Comparison of ENCODE assay signal across 14 mouse cellular contexts in genomic region chr4:87819182-87819581, GRCm38 (mm10).
DNase-seq lines count a peak whose midpoint lies in the region; ATAC-seq lines count a peak whose summit lies in the region.
"Had no signal": no experiment of that assay in that cellular context is flagged by ENCODE, and none has a peak within 500 bp of the region (broad histone marks: within the 10 kb centered on the region; RNA-seq: fewer than 3 reads in every experiment).

No protein-coding gene starts in this region.

- H3K27me3 ChIP-seq in midbrain, embryonic 13.5 days = no peaks in the 10 kb centered on the region
- no peaks in the 10 kb centered on the region for H3K27me3 ChIP-seq in midbrain, embryonic 11.5 days (ENCODE audit: control insufficient read depth, insufficient read depth, low read length)
- H3K27me3 ChIP-seq in intestine, embryonic 15.5 days (replicated peaks) = no peaks in the 10 kb centered on the region
- H3K27me3 ChIP-seq: heart, embryonic 12.5 days; liver, embryonic 15.5 days had no signal

- no peaks in the 10 kb centered on the region for H3K9me3 ChIP-seq in midbrain, embryonic 13.5 days
- H3K9me3 ChIP-seq in midbrain, embryonic 11.5 days (ENCODE audit: control insufficient read depth, low read length) = no peaks in the 10 kb centered on the region
- no peaks in the 10 kb centered on the region for H3K9me3 ChIP-seq in intestine, embryonic 15.5 days
- H3K9me3 ChIP-seq: heart, embryonic 12.5 days; liver, embryonic 15.5 days had no signal

- H3K36me3 ChIP-seq in midbrain, embryonic 13.5 days = no peaks in the 10 kb centered on the region
- H3K36me3 ChIP-seq in midbrain, embryonic 11.5 days (ENCODE audit: control insufficient read depth, insufficient read depth, low read length) = 0 out of 2 replicates have a peak, but pooled peaks cover 3% of the 10 kb centered on the region
- no peaks in the 10 kb centered on the region for H3K36me3 ChIP-seq in intestine, embryonic 15.5 days
- H3K36me3 ChIP-seq: liver, embryonic 15.5 days had no signal

- no peak overlapping the region; the same call in 1 of the 2 replicates for H3K27ac ChIP-seq in midbrain, embryonic 13.5 days
- no peak overlapping the region for H3K27ac ChIP-seq in midbrain, embryonic 11.5 days (ENCODE audit: low read depth, low read length)
- no peak overlapping the region for H3K27ac ChIP-seq in intestine, embryonic 15.5 days
- H3K27ac ChIP-seq: left cerebral cortex, adult 2 months; liver, embryonic 15.5 days had no signal

- H3K4me3 ChIP-seq in midbrain, embryonic 13.5 days (replicated peaks) = no peak overlapping the region
- no peak overlapping the region for H3K4me3 ChIP-seq in midbrain, embryonic 11.5 days (ENCODE audit: low read depth, low read length)
- no peak overlapping the region for H3K4me3 ChIP-seq in intestine, embryonic 15.5 days (replicated peaks)
- H3K4me3 ChIP-seq: erythroblast, embryonic 14.5 days; heart, embryonic 12.5 days; left cerebral cortex, adult 2 months; liver, embryonic 15.5 days had no signal

- intact Hi-C loops in left cerebral cortex, postnatal 4 days (cut with DNase I) = no loop called here

- peaks cover 20% of the 10 kb centered on the region for H3K4me1 ChIP-seq in midbrain, embryonic 13.5 days (replicated peaks)
- H3K4me1 ChIP-seq in midbrain, embryonic 11.5 days (ENCODE audit: control insufficient read depth, insufficient read depth, low read length) = no peaks in the 10 kb centered on the region
- H3K4me1 ChIP-seq in intestine, embryonic 15.5 days (replicated peaks) = no peaks in the 10 kb centered on the region

- DNase-seq in midbrain, embryonic 11.5 days (ENCODE audit: low spot score, missing footprints) = no peak
- DNase-seq in cerebellum, adult 11 months = peak; percentile 90
- DNase-seq in cerebellum, postnatal 36 days = peak; percentile 89
- peak; percentile 80 for DNase-seq in left cerebral cortex, postnatal 4 days
- DNase-seq in ovary, adult 18-20 months (ENCODE audit: low spot score) = no peak
- DNase-seq in urinary bladder, postnatal 14 days (ENCODE audit: low spot score) = no peak
- DNase-seq: kidney, adult 11 months; thymus, postnatal 14 days had no signal

- H3K9ac ChIP-seq in midbrain, embryonic 13.5 days (replicated peaks) = no peak overlapping the region
- H3K9ac ChIP-seq in midbrain, embryonic 11.5 days (ENCODE audit: low read length) = no peak overlapping the region
- no peak overlapping the region for H3K9ac ChIP-seq in intestine, embryonic 15.5 days
- H3K9ac ChIP-seq: heart, embryonic 12.5 days; liver, embryonic 15.5 days had no signal

- no peak overlapping the region for H3K4me2 ChIP-seq in midbrain, embryonic 13.5 days (replicated peaks)
- no peak overlapping the region for H3K4me2 ChIP-seq in midbrain, embryonic 11.5 days
- H3K4me2 ChIP-seq in intestine, embryonic 15.5 days (replicated peaks) = no peak overlapping the region
- H3K4me2 ChIP-seq: heart, embryonic 12.5 days; liver, embryonic 15.5 days had no signal

- ATAC-seq in midbrain, embryonic 13.5 days = peak; percentile 81
- ATAC-seq in midbrain, embryonic 11.5 days (ENCODE audit: low FRiP score) = no peak
- no peak for ATAC-seq in intestine, embryonic 15.5 days

- WGBS in midbrain, embryonic 13.5 days = 39% methylated on average over 9 of the region's 9 CpGs
- 75% methylated on average over 9 of the region's 9 CpGs for WGBS in midbrain, embryonic 11.5 days
- WGBS in intestine, embryonic 15.5 days = 65% methylated on average over 9 of the region's 9 CpGs

Comparison
In these comparisons a context has a peak if more than half of its experiments do, and no peak if none do; other contexts are left out.
1. DNase-seq: peak in cerebellum, adult 11 months (single experiment), cerebellum, postnatal 36 days (2 of 2) and left cerebral cortex, postnatal 4 days (single experiment); none in midbrain, embryonic 11.5 days (single experiment), ovary, adult 18-20 months (single experiment) and urinary bladder, postnatal 14 days (single experiment).